Mouse (Mus musculus): ENCODE measurements around the gene Tm4sf4.

GRCm38 (mm10) chr3:57480640-57481039 lies 55.5 kb downstream of the Tm4sf4 start:
- no peak for TF ChIP-seq CTCF (IDR thresholded peaks at IDR 0.05; ENCODE audit: low read depth, low read length)
- TF ChIP-seq TAL1 (conservative IDR thresholded peaks at IDR 0.05; ENCODE audit: low read depth, low read length) = no peak
- TF ChIP-seq GATA1 (IDR thresholded peaks at IDR 0.05; ENCODE audit: borderline replicate concordance, low read length) = no peak
- no peak for TF ChIP-seq POLR2AphosphoS5 (IDR thresholded peaks at IDR 0.05; ENCODE audit: insufficient replicate concordance, low read depth, low read length)

Measured in G1E (cell line).